Mouse (Mus musculus) left cerebral cortex, postnatal 14 days (tissue): ENCODE data around the gene Tctex1d1. TPM values are rescaled to one million over a fixed set of nuclear protein-coding genes. Genes with fewer than 3 reads are reported as not detected.

ENCODE experiments used
- DNase-seq, 2 experiments: peaks; one replicate each; pipeline ENCODE4 v3.0.0; 2021 to 2022; ENCODE audit warnings: low spot score in 2 of 2, mixed read lengths in 1 of 2
- intact Hi-C: fragments of 180-260 bp; cut with DNase I; formaldehyde crosslinking; loops from one replicate; pipeline ENCODE4 v1.15.1; 2025
- total RNA-seq, 2 experiments: library from RNA; stranded (reverse); gene quantifications; 2 replicates each; pipeline ENCODE4 v1.2.3; 2021

Gene Tctex1d1
- total RNA-seq, 2 experiments from 2014 or later: 0.66 to 0.72 TPM

- intact Hi-C loops: no loop called here
- no peak for DNase-seq
Observed at GRCm38 (mm10) chr4:103039838-103040191, 61.4 kb downstream of the Tctex1d1 start.

GRCm38 (mm10) chr4:103042997-103043396 is 64.6 kb downstream of the Tctex1d1 start:
- intact Hi-C loops: no loop called here
- no peak for DNase-seq

- DNase-seq: no peak
- intact Hi-C loops: no loop called here
Observed at GRCm38 (mm10) chr4:103048046-103048445, 69.6 kb downstream of the Tctex1d1 start.

Other genes starting within 250 kb of the Tctex1d1 start
- gene Sgip1, start 237.3 kb upstream of the Tctex1d1 start, total RNA-seq: 100 to 1,000 TPM; 311 to 321 TPM
- gene Insl5, start 48.2 kb downstream of the Tctex1d1 start, total RNA-seq: 1 to 10 TPM in 1 of 2 experiments, under 1 TPM in 1; 0.63 to 1.1 TPM
- gene Mier1, start 135.8 kb downstream of the Tctex1d1 start, total RNA-seq: 10 to 100 TPM; 43.1 to 46.0 TPM
- gene Wdr78, start 135.9 kb downstream of the Tctex1d1 start, total RNA-seq: 10 to 100 TPM; 10.5 to 11.0 TPM
- 10 to 100 TPM; 12.6 to 14.6 TPM for gene Slc35d1, start 236.6 kb downstream of the Tctex1d1 start, total RNA-seq